Mouse (Mus musculus): ENCODE data around the gene Cyp8b1. TPM values are rescaled to one million over a fixed set of nuclear protein-coding genes. Genes with fewer than 3 reads are reported as not detected.

Gene Cyp8b1
- total and polyA plus RNA-seq, 3 experiments: not detected

- DNase-seq (ENCODE audit: low read depth, low spot score): no peak
- H3K27ac ChIP-seq (ENCODE audit: control insufficient read depth, low read depth, low read length): no peak overlapping the region
- H3K36me3 ChIP-seq (ENCODE audit: control insufficient read depth in 1 of 2, insufficient read depth in 2 of 2, low read length in 2 of 2): no peaks in the 10 kb centered on the region
- no peaks in the 10 kb centered on the region for H3K4me1 ChIP-seq (ENCODE audit: control insufficient read depth in 1 of 2, insufficient read depth in 2 of 2, low read length in 2 of 2)
- TF ChIP-seq CHD2 (IDR thresholded peaks at IDR 0.05; ENCODE audit: low read length) (no peak), KAT2A (conservative IDR thresholded peaks at IDR 0.05; ENCODE audit: low read depth, low read length) (no peak), ZNF384 (IDR thresholded peaks at IDR 0.05; ENCODE audit: low read depth, low read length) (no peak), NELFE (IDR thresholded peaks at IDR 0.05; ENCODE audit: low read depth, low read length) (no peak), ELF1 (IDR thresholded peaks at IDR 0.05; ENCODE audit: low read depth, low read length) (no peak), EP300 (IDR thresholded peaks at IDR 0.05; ENCODE audit: low read depth in 1 of 2, low read length in 2 of 2) (no peak), CHD1 (IDR thresholded peaks at IDR 0.05; ENCODE audit: low read depth, low read length) (no peak), MXI1 (IDR thresholded peaks at IDR 0.05; ENCODE audit: low read depth, low read length) (no peak), TCF12 (IDR thresholded peaks at IDR 0.05; ENCODE audit: low read depth, low read length) (no peak), TBP (IDR thresholded peaks at IDR 0.05; ENCODE audit: low read depth, low read length) (no peak), POLR2AphosphoS5 (IDR thresholded peaks at IDR 0.05; ENCODE audit: borderline replicate concordance, low read depth, low read length) (no peak), MAFK (IDR thresholded peaks at IDR 0.05; ENCODE audit: borderline replicate concordance, low read depth, low read length) (no peak), MEF2A (IDR thresholded peaks at IDR 0.05; ENCODE audit: extremely low read depth, insufficient replicate concordance, low read depth, low read length, poor library complexity, severe bottlenecking) (no peak), ZC3H11A (IDR thresholded peaks at IDR 0.05; ENCODE audit: low read depth, low read length) (no peak), MYB (IDR thresholded peaks at IDR 0.05; ENCODE audit: low read depth, low read length) (no peak), POLR2AphosphoS2 (IDR thresholded peaks at IDR 0.05; ENCODE audit: low read length) (no peak), GATA1 (IDR thresholded peaks at IDR 0.05; ENCODE audit: low read depth, low read length) (no peak)
- no peaks in the 10 kb centered on the region; the same call in 1 of the 2 replicates for H3K79me2 ChIP-seq (ENCODE audit: control insufficient read depth, insufficient read depth, low read length, poor library complexity)
- no peak overlapping the region for H3K4me3 ChIP-seq (ENCODE audit: control insufficient read depth in 1 of 2, insufficient read depth in 1 of 2, low read depth in 2 of 2, low read length in 2 of 2)
- no peak overlapping the region for H3K9ac ChIP-seq (ENCODE audit: control insufficient read depth, low read depth, low read length, poor library complexity, severe bottlenecking)
- no peaks in the 10 kb centered on the region for H3K9me3 ChIP-seq (replicated peaks; ENCODE audit: insufficient read depth, low read length)
- peaks cover 0 to 2% of the 10 kb centered on the region in 2 experiments; a peak in 1 of 4 replicates for H3K27me3 ChIP-seq (ENCODE audit: control insufficient read depth in 1 of 2, insufficient read depth in 2 of 2, low read length in 2 of 2)
Observed at GRCm38 (mm10) chr9:121904319-121904718, 11.8 kb downstream of the Cyp8b1 start.

- Histone ChIP-seq H3K9me3 (replicated peaks; ENCODE audit: insufficient read depth, low read length) (no peaks in the 10 kb centered on the region), H3K4me3 (ENCODE audit: control insufficient read depth in 1 of 2, insufficient read depth in 1 of 2, low read depth in 2 of 2, low read length in 2 of 2) (no peak overlapping the region), H3K36me3 (ENCODE audit: control insufficient read depth in 1 of 2, insufficient read depth in 2 of 2, low read length in 2 of 2) (no peaks in the 10 kb centered on the region), H3K79me2 (ENCODE audit: control insufficient read depth, insufficient read depth, low read length, poor library complexity) (no peaks in the 10 kb centered on the region; the same call in 1 of the 2 replicates), H3K4me1 (ENCODE audit: control insufficient read depth in 1 of 2, insufficient read depth in 2 of 2, low read length in 2 of 2) (no peaks in the 10 kb centered on the region), H3K9ac (ENCODE audit: control insufficient read depth, low read depth, low read length, poor library complexity, severe bottlenecking) (no peak overlapping the region), H3K27ac (ENCODE audit: control insufficient read depth, low read depth, low read length) (no peak overlapping the region), H3K27me3 (ENCODE audit: control insufficient read depth in 1 of 2, insufficient read depth in 2 of 2, low read length in 2 of 2) (peaks cover 0 to 2% of the 10 kb centered on the region in 2 experiments; a peak in 1 of 4 replicates)
- no peak for DNase-seq (ENCODE audit: low read depth, low spot score)
- TF ChIP-seq NRF1 (IDR thresholded peaks at IDR 0.05; ENCODE audit: insufficient read depth, low read depth, low read length, poor library complexity, severe bottlenecking) (no peak), MYC (IDR thresholded peaks at IDR 0.05; ENCODE audit: low read depth, low read length) (no peak), SIN3A (IDR thresholded peaks at IDR 0.05; ENCODE audit: low read length) (no peak), MAZ (IDR thresholded peaks at IDR 0.05; ENCODE audit: low read depth, low read length) (no peak), ZC3H11A (IDR thresholded peaks at IDR 0.05; ENCODE audit: low read depth, low read length) (no peak), TCF12 (IDR thresholded peaks at IDR 0.05; ENCODE audit: low read depth, low read length) (no peak)
Observed at GRCm38 (mm10) chr9:121903476-121904305, 12.4 kb downstream of the Cyp8b1 start.
